Mouse (Mus musculus) small intestine, adult 2 months (tissue): ENCODE data around the gene Tas2r135. TPM values are rescaled to one million over a fixed set of nuclear protein-coding genes. Genes with fewer than 3 reads are reported as not detected.

Experiments used
- H3K27ac ChIP-seq: fragments of 200-500 bp; 2 replicates; pipeline ENCODE4 v1.5.1; 2012; ENCODE audit warnings: low read depth, low read length, control low read depth, inconsistent platforms; ENCODE audit not compliant: insufficient read depth
- H3K27me3 ChIP-seq: fragments of 200-500 bp; 2 replicates; pipeline ENCODE4 v1.6.1; 2012; ENCODE audit warnings: mild to moderate bottlenecking, moderate library complexity, low read length, inconsistent platforms; ENCODE audit not compliant: control insufficient read depth, insufficient read depth
- H3K36me3 ChIP-seq: fragments of 200-500 bp; 2 replicates; pipeline ENCODE4 v1.6.1; 2012; ENCODE audit warnings: mild to moderate bottlenecking, low read length, control low read depth, inconsistent platforms; ENCODE audit not compliant: control insufficient read depth, insufficient read depth
- H3K4me1 ChIP-seq: fragments of 200-500 bp; 2 replicates; pipeline ENCODE4 v1.6.1; 2012; ENCODE audit warnings: low read length, inconsistent platforms, mixed read lengths; ENCODE audit not compliant: control insufficient read depth, insufficient read depth, insufficient read length
- H3K4me3 ChIP-seq: fragments of 200-500 bp; 2 replicates; pipeline ENCODE4 v1.5.1; 2012; ENCODE audit warnings: low read depth, mild to moderate bottlenecking, control low read depth, inconsistent platforms, low read length, moderate library complexity
- CTCF ChIP-seq: fragments of 200-500 bp; IDR thresholded peaks from 2 replicates; pipeline ENCODE4 v1.5.1; 2012; ENCODE audit warnings: low read depth, mild to moderate bottlenecking, control low read depth, inconsistent platforms, low read length, moderate library complexity, mixed read lengths; ENCODE audit not compliant: insufficient replicate concordance, insufficient read length; ENCODE audit errors: extremely low read depth
- POLR2A ChIP-seq: fragments of 200-500 bp; IDR thresholded peaks from 2 replicates; pipeline ENCODE4 v1.6.1; 2012; ENCODE audit warnings: low read depth, mild to moderate bottlenecking, control low read depth, inconsistent platforms, low read length, moderate library complexity
- WGBS: fragments of 180-500 bp; shearing (Covaris S2); methylation state at CpG from one replicate; pipeline ENCODE4 v1.1.7; 2018; 5-methylcytosine and 5-hydroxymethylcytosine counted together
- polyA plus RNA-seq: library from polyadenylated mRNA; depleted of rRNA; stranded (reverse); fragments of >200 nt; gene quantifications from 2 replicates; pipeline ENCODE4 v1.2.3, GENCODE M21; 2012

Tas2r135 gene
- polyA plus RNA-seq, 1 experiment, result not detected

DNA sequence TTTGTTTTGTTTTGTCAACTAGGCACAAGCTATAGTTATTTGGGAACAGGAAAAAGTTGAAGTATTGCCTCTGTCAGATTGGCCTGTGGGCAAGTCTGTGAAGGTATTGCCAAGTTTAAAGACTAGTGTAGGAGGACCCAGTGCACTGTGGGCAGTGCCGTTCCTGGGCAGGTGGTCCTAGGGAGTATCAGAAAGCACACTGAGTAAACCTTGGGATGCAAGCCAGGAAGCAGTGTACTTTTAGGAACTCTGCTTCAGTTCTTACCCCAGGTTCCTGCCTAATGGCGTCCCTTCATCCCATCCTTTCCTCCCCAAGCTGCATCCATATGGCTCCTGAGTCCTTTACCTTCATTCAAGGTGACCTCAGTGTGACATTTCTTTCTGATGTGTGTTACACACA lies 30.1 kb upstream of the Tas2r135 start:
- no peak overlapping the region for H3K27ac ChIP-seq
- WGBS, result 88% methylated on average over 2 of the region's 2 CpGs
- no peak overlapping the region for H3K4me3 ChIP-seq
- no peaks in the 10 kb centered on the region for H3K36me3 ChIP-seq
- no peaks in the 10 kb centered on the region for H3K27me3 ChIP-seq
- no peak for TF ChIP-seq CTCF
- peaks cover 12% of the 10 kb centered on the region for H3K4me1 ChIP-seq

DNA sequence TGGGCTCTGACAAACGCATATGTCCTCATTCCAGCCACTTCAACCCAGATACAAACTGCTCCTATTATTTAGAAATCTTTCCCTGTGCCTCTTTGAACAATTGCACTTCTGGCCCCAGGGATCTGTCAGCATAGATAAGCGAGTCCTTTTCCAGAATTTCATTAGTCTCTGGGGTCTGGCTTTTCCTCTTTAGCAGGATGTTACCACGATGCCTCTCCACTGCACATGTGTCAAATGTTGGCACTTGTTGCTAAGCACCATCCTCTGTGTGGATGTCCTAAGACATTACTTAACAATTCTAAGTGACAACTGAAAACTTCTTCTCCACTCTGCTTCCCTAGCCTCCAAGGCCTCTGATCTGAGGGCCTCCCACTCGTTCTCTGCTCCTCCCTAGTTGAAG lies 29.2 kb upstream of the Tas2r135 start:
- no peaks in the 10 kb centered on the region for H3K36me3 ChIP-seq
- 61% methylated on average over 4 of the region's 4 CpGs for WGBS
- H3K4me1 ChIP-seq, result peaks cover 7% of the 10 kb centered on the region
- H3K27me3 ChIP-seq, result no peaks in the 10 kb centered on the region
- H3K27ac ChIP-seq, result no peak overlapping the region
- H3K4me3 ChIP-seq, result no peak overlapping the region
- no peak for TF ChIP-seq POLR2A
- TF ChIP-seq CTCF, result no peak

DNA sequence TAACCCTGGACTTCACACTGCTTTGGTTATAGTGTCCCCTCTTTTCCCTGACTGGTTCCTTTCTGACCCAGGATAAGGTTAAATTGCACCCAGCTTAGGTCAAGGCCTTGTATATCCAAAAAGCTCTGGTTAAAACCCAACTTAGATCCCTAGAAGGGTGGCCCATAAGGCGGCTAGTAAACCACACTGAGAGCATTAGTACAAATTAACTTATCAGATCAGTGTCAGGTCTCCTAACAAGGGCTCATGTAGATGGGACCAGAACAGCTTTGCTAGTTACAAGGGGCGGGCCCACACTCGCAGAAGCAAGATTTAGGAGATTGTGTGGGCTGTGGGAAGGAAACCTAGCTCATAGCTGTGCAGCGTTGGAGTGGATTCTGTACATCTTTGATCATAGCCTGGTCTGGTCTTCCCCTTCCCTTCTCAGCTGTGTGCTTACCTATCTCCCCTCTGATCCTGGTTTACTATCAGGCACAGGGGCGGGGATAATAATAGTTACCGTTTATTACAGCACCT lies 28.7 kb upstream of the Tas2r135 start:
- WGBS, result 71% methylated on average over 6 of the region's 6 CpGs
- Histone ChIP-seq H3K27me3 (no peaks in the 10 kb centered on the region), H3K27ac (no peak overlapping the region), H3K4me3 (no peak overlapping the region), H3K4me1 (peaks cover 4% of the 10 kb centered on the region), H3K36me3 (no peaks in the 10 kb centered on the region)
- TF ChIP-seq POLR2A, result no peak
- TF ChIP-seq CTCF, result no peak

DNA sequence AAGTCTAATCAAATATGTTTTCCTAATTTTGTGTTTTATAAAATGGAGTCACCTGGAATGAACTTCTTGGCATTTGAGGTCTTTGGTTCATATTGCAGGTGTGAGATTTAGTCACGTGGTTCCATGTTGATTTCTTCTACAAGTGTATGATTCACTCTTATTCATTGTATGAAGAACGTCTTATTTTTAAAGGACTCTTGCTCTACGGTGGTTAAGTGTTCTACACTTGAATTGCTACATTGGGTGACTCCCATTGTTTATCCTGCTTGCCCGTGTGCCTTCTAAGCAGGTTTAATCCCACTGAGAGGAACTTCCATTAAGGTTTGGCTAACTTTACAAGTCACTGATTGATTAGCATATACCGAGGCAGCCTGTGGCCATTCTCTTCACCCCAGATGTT lies 28.0 kb upstream of the Tas2r135 start:
- no peaks in the 10 kb centered on the region for H3K27me3 ChIP-seq
- no peaks in the 10 kb centered on the region for H3K36me3 ChIP-seq
- no peak overlapping the region for H3K27ac ChIP-seq
- H3K4me1 ChIP-seq, result peaks cover 1% of the 10 kb centered on the region; the same call in 1 of the 2 replicates
- 82% methylated on average over 5 of the region's 5 CpGs for WGBS
- no peak overlapping the region for H3K4me3 ChIP-seq
- no peak for TF ChIP-seq CTCF
- TF ChIP-seq POLR2A, result no peak

DNA sequence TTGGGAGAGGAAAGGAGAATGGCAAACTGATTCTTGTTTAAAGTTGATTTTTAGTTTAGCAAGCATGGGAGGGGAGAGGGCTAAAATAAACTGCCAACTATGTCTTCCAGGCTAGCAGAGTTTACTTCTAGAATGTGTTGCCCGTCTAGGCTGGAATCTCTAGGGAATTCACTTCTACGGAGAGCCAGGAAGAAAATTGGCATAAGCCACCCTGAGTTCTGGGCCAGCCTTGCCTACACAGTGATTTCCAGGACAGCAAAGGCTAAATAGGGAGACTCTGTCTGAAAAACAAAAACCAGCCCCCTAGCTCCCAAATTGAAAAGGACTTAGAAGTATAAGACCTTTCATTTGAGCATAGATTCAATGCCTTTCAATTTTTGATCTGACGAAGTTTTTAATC lies 25.7 kb upstream of the Tas2r135 start:
- TF ChIP-seq CTCF, result no peak
- no peak for TF ChIP-seq POLR2A
- Histone ChIP-seq H3K36me3 (no peaks in the 10 kb centered on the region), H3K4me1 (no peaks in the 10 kb centered on the region), H3K27me3 (no peaks in the 10 kb centered on the region), H3K27ac (no peak overlapping the region), H3K4me3 (no peak overlapping the region)
- WGBS, result 79% methylated on average over 3 of the region's 3 CpGs

DNA sequence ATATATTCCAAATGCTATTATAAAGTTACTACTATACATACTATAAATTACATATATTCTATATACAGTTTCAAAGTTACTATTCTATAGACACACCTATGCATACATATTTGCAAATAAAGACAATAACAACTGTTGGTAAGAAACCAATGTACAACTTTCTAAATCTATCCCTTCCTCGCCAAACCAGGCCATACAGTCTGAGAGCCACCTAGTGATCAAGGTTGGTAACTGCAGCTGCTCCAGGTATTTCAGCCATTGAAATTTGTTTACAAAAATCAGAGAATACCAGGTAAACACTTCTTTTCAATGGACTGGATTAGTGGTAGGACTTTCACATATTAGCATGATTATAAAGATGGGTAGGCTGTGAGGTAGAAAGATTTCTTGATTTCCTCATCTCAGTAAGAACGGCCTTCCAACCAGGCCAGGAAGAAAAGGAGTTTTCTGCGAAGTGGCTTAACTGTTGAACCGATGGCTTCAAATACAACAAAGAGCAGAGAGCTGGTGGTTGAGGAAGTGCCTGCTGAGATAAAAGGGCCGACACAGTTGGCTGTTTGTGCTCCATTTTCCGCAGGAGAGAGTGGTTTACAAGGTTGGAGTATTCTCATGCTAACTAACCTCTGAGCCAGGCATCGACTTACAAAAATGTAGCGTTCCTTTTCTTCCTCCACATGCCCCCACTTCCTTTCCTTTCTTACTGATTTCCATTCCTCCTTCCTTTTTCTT lies 24.7 kb upstream of the Tas2r135 start:
- Histone ChIP-seq H3K4me1 (no peaks in the 10 kb centered on the region), H3K4me3 (no peak overlapping the region), H3K36me3 (no peaks in the 10 kb centered on the region), H3K27ac (no peak overlapping the region), H3K27me3 (no peaks in the 10 kb centered on the region)
- WGBS, result 38% methylated on average over 8 of the region's 8 CpGs
- TF ChIP-seq CTCF, result no peak
- TF ChIP-seq POLR2A, result no peak

DNA sequence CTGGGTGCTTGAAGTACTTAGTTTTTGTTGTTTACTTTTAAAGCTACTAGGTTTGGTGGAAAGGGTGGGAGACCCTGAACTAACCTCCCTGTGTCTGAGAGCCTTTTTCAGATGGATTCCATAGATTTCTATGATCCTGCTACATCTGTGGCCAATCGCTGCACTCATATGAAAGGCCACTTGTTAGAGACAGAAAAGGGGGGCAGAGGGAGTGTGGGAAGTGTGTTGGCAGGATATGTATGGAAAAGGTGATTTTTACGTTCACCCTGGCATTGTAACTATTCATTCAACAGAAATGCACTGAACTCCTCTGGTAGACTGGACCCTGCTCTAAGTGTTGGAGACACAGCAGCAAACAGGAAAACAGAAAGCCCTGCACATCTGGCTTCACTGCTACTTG lies 24.0 kb upstream of the Tas2r135 start:
- Histone ChIP-seq H3K27ac (no peak overlapping the region), H3K4me1 (no peaks in the 10 kb centered on the region), H3K4me3 (no peak overlapping the region), H3K27me3 (no peaks in the 10 kb centered on the region), H3K36me3 (no peaks in the 10 kb centered on the region)
- TF ChIP-seq CTCF (no peak), POLR2A (no peak)
- WGBS, result 77% methylated on average over 2 of the region's 2 CpGs
